ENCODE assay signal across 31 mouse cellular contexts in genomic region chr6:96419704-96420382, GRCm38 (mm10).
DNase-seq lines count a peak whose midpoint lies in the region; ATAC-seq and TF ChIP-seq lines count a peak whose summit lies in the region.
"Had no signal": no experiment of that assay in that cellular context is flagged by ENCODE, and none has a peak within 500 bp of the region (broad histone marks: within the 10 kb centered on the region; RNA-seq: fewer than 3 reads in every experiment).

No protein-coding gene starts in this region.

- H3K4me3 ChIP-seq in forebrain, embryonic 12.5 days (replicated peaks), result no peak overlapping the region
- no peak overlapping the region for H3K4me3 ChIP-seq in forebrain, postnatal 0 days (ENCODE audit: low read depth, low read length)
- no peak overlapping the region for H3K4me3 ChIP-seq in midbrain, embryonic 11.5 days (ENCODE audit: low read depth, low read length)
- H3K4me3 ChIP-seq in midbrain, embryonic 10.5 days, result no peak overlapping the region
- no peak overlapping the region for H3K4me3 ChIP-seq in midbrain, embryonic 16.5 days (ENCODE audit: low read depth, low read length)
- no peak overlapping the region for H3K4me3 ChIP-seq in hindbrain, postnatal 0 days (ENCODE audit: low read length)
- H3K4me3 ChIP-seq: embryonic facial prominence, embryonic 12.5 days; embryonic facial prominence, embryonic 15.5 days; erythroblast, embryonic 14.5 days; gastrocnemius, adult 2 months; heart, embryonic 15.5 days; hindbrain, embryonic 10.5 days; hindbrain, embryonic 13.5 days had no signal

- 33% methylated on average over 5 of the region's 5 CpGs for WGBS in forebrain, embryonic 12.5 days
- 17% methylated on average over 5 of the region's 5 CpGs for WGBS in forebrain, postnatal 0 days
- 79% methylated on average over 5 of the region's 5 CpGs for WGBS in midbrain, embryonic 11.5 days
- 85% methylated on average over 5 of the region's 5 CpGs for WGBS in midbrain, embryonic 10.5 days
- 52% methylated on average over 5 of the region's 5 CpGs for WGBS in midbrain, embryonic 16.5 days
- WGBS in hindbrain, postnatal 0 days, result 47% methylated on average over 5 of the region's 5 CpGs

- H3K27ac ChIP-seq in forebrain, embryonic 12.5 days, result no peak overlapping the region
- H3K27ac ChIP-seq in forebrain, postnatal 0 days (ENCODE audit: low read depth, low read length), result no peak overlapping the region
- no peak overlapping the region for H3K27ac ChIP-seq in midbrain, embryonic 11.5 days (ENCODE audit: low read depth, low read length)
- no peak overlapping the region for H3K27ac ChIP-seq in midbrain, embryonic 10.5 days (replicated peaks)
- no peak overlapping the region; the same call in 1 of the 2 replicates for H3K27ac ChIP-seq in midbrain, embryonic 16.5 days (ENCODE audit: low read length)
- no peak overlapping the region for H3K27ac ChIP-seq in hindbrain, postnatal 0 days
- H3K27ac ChIP-seq: embryonic facial prominence, embryonic 12.5 days; embryonic facial prominence, embryonic 15.5 days; gastrocnemius, adult 2 months; heart, embryonic 15.5 days; hindbrain, embryonic 10.5 days; hindbrain, embryonic 13.5 days had no signal

- TF ChIP-seq CTCF in forebrain, postnatal 0 days (IDR thresholded peaks at IDR 0.05; ENCODE audit: low read depth), result no peak
- TF ChIP-seq CTCF in brain, embryonic 14.5 days (IDR thresholded peaks at IDR 0.05; ENCODE audit: borderline replicate concordance, extremely low read depth, insufficient read depth, insufficient read length), result no peak
- no peak for TF ChIP-seq CTCF in hindbrain, postnatal 0 days (IDR thresholded peaks at IDR 0.05; ENCODE audit: low read depth)

- no peak for TF ChIP-seq POLR2A in brain, embryonic 14.5 days (IDR thresholded peaks at IDR 0.05; ENCODE audit: borderline replicate concordance, extremely low read depth, insufficient read depth, insufficient read length, poor library complexity, severe bottlenecking)

- no peak overlapping the region for H3K9ac ChIP-seq in forebrain, embryonic 12.5 days
- no peak overlapping the region for H3K9ac ChIP-seq in forebrain, postnatal 0 days
- H3K9ac ChIP-seq in midbrain, embryonic 11.5 days (ENCODE audit: low read length), result no peak overlapping the region
- H3K9ac ChIP-seq in midbrain, embryonic 16.5 days (ENCODE audit: low read depth, low read length), result no peak overlapping the region
- no peak overlapping the region for H3K9ac ChIP-seq in hindbrain, postnatal 0 days (replicated peaks; ENCODE audit: low read length)
- H3K9ac ChIP-seq: embryonic facial prominence, embryonic 12.5 days; embryonic facial prominence, embryonic 15.5 days; heart, embryonic 15.5 days; hindbrain, embryonic 13.5 days had no signal

- no peak for DNase-seq in forebrain, postnatal 0 days
- no peak for DNase-seq in midbrain, embryonic 11.5 days (ENCODE audit: low spot score, missing footprints)
- DNase-seq in midbrain, embryonic 10.5 days (ENCODE audit: low spot score), result no peak
- peak; percentile 64 for DNase-seq in brain, embryonic 14.5 days (ENCODE audit: low read depth)
- no peak for DNase-seq in right cerebral cortex, postnatal 14 days
- DNase-seq in hindbrain, postnatal 0 days (ENCODE audit: low spot score), result no peak
- DNase-seq: adrenal gland, postnatal 10 days; B cell, adult 2 months; cerebellum, adult 11 months; cerebellum, adult 2 months; cerebellum, adult 9-11 months; cerebellum, postnatal 25 days; gastrocnemius, adult 2 months; gastrocnemius, postnatal 14 days; heart, adult 11 months; heart, postnatal 36 days had no signal

- peaks cover 10% of the 10 kb centered on the region; the same call in 1 of the 2 replicates for H3K27me3 ChIP-seq in forebrain, embryonic 12.5 days
- H3K27me3 ChIP-seq in forebrain, postnatal 0 days (ENCODE audit: insufficient read depth, low read length), result no peaks in the 10 kb centered on the region
- H3K27me3 ChIP-seq in midbrain, embryonic 11.5 days (ENCODE audit: control insufficient read depth, insufficient read depth, low read length), result no peaks in the 10 kb centered on the region
- no peaks in the 10 kb centered on the region for H3K27me3 ChIP-seq in midbrain, embryonic 10.5 days (ENCODE audit: low read depth, poor library complexity, severe bottlenecking)
- H3K27me3 ChIP-seq in midbrain, embryonic 16.5 days (ENCODE audit: control insufficient read depth, insufficient read depth, low read depth, low read length), result no peaks in the 10 kb centered on the region
- H3K27me3 ChIP-seq in hindbrain, postnatal 0 days (ENCODE audit: insufficient read depth, low read length), result no peaks in the 10 kb centered on the region
- H3K27me3 ChIP-seq: CH12.LX; embryonic facial prominence, embryonic 12.5 days; embryonic facial prominence, embryonic 15.5 days; heart, embryonic 15.5 days; hindbrain, embryonic 13.5 days; Patski had no signal

- no peaks in the 10 kb centered on the region for H3K36me3 ChIP-seq in forebrain, embryonic 12.5 days (replicated peaks)
- no peaks in the 10 kb centered on the region for H3K36me3 ChIP-seq in forebrain, postnatal 0 days (ENCODE audit: insufficient read depth)
- no peaks in the 10 kb centered on the region for H3K36me3 ChIP-seq in midbrain, embryonic 11.5 days (ENCODE audit: control insufficient read depth, insufficient read depth, low read length)
- H3K36me3 ChIP-seq in midbrain, embryonic 10.5 days, result no peaks in the 10 kb centered on the region
- H3K36me3 ChIP-seq in midbrain, embryonic 16.5 days (ENCODE audit: control insufficient read depth, insufficient read depth, low read length), result no peaks in the 10 kb centered on the region
- no peaks in the 10 kb centered on the region for H3K36me3 ChIP-seq in hindbrain, postnatal 0 days (ENCODE audit: insufficient read depth, low read length)
- H3K36me3 ChIP-seq: embryonic facial prominence, embryonic 12.5 days; embryonic facial prominence, embryonic 15.5 days; G1E; heart, embryonic 15.5 days; hindbrain, embryonic 10.5 days; hindbrain, embryonic 13.5 days had no signal

- no peak overlapping the region for H3K4me2 ChIP-seq in forebrain, embryonic 12.5 days
- no peak overlapping the region for H3K4me2 ChIP-seq in forebrain, postnatal 0 days (ENCODE audit: low read depth)
- H3K4me2 ChIP-seq in midbrain, embryonic 11.5 days, result no peak overlapping the region
- no peak overlapping the region for H3K4me2 ChIP-seq in midbrain, embryonic 16.5 days (ENCODE audit: low read length)
- H3K4me2 ChIP-seq in hindbrain, postnatal 0 days (ENCODE audit: low read depth, low read length), result no peak overlapping the region
- H3K4me2 ChIP-seq: embryonic facial prominence, embryonic 12.5 days; embryonic facial prominence, embryonic 15.5 days; heart, embryonic 11.5 days; heart, embryonic 15.5 days; hindbrain, embryonic 13.5 days had no signal

- no peaks in the 10 kb centered on the region for H3K9me3 ChIP-seq in forebrain, embryonic 12.5 days
- no peaks in the 10 kb centered on the region for H3K9me3 ChIP-seq in forebrain, postnatal 0 days (ENCODE audit: low read length)
- no peaks in the 10 kb centered on the region for H3K9me3 ChIP-seq in midbrain, embryonic 11.5 days (ENCODE audit: control insufficient read depth, low read length)
- no peaks in the 10 kb centered on the region for H3K9me3 ChIP-seq in midbrain, embryonic 10.5 days (replicated peaks)
- H3K9me3 ChIP-seq in midbrain, embryonic 16.5 days (replicated peaks; ENCODE audit: control insufficient read depth, low read length, poor library complexity, severe bottlenecking), result no peaks in the 10 kb centered on the region
- H3K9me3 ChIP-seq in hindbrain, postnatal 0 days (ENCODE audit: low read length), result no peaks in the 10 kb centered on the region
- H3K9me3 ChIP-seq: embryonic facial prominence, embryonic 12.5 days; embryonic facial prominence, embryonic 15.5 days; heart, embryonic 15.5 days; hindbrain, embryonic 10.5 days; hindbrain, embryonic 13.5 days had no signal

- peaks cover 9% of the 10 kb centered on the region for H3K4me1 ChIP-seq in forebrain, embryonic 12.5 days
- 0 out of 2 replicates have a peak, but pooled peaks cover 3% of the 10 kb centered on the region for H3K4me1 ChIP-seq in forebrain, postnatal 0 days (ENCODE audit: insufficient read depth)
- H3K4me1 ChIP-seq in midbrain, embryonic 11.5 days (ENCODE audit: control insufficient read depth, insufficient read depth, low read length), result peaks cover 3% of the 10 kb centered on the region; the same call in 1 of the 2 replicates
- H3K4me1 ChIP-seq in midbrain, embryonic 10.5 days, result peaks cover 15% of the 10 kb centered on the region
- peaks cover 7% of the 10 kb centered on the region; the same call in 1 of the 2 replicates for H3K4me1 ChIP-seq in midbrain, embryonic 16.5 days (ENCODE audit: control insufficient read depth, insufficient read depth, low read length)
- H3K4me1 ChIP-seq in hindbrain, postnatal 0 days (ENCODE audit: insufficient read depth, low read length), result no peaks in the 10 kb centered on the region
- H3K4me1 ChIP-seq: embryonic facial prominence, embryonic 12.5 days; embryonic facial prominence, embryonic 15.5 days; heart, embryonic 15.5 days had no signal

- peak; percentile 68 for ATAC-seq in forebrain, embryonic 12.5 days (ENCODE audit: low FRiP score)
- ATAC-seq in forebrain, postnatal 0 days, result no peak
- ATAC-seq in midbrain, embryonic 11.5 days (ENCODE audit: low FRiP score), result peak; percentile 33
- 0 out of 2 replicates have a peak, but pooled peaks have one; percentile 8 for ATAC-seq in midbrain, embryonic 16.5 days
- no peak for ATAC-seq in hindbrain, postnatal 0 days
- ATAC-seq: hindbrain, embryonic 16.5 days; inflammation-experienced regulatory T-cells, adult 6 months; intestine, embryonic 16.5 days; Patski had no signal

Comparison
In these comparisons a context has a peak if more than half of its experiments do, and no peak if none do; other contexts are left out.
1. ATAC-seq: peak in forebrain, embryonic 12.5 days (single experiment), midbrain, embryonic 11.5 days (single experiment) and midbrain, embryonic 16.5 days (single experiment); none in forebrain, postnatal 0 days (single experiment) and hindbrain, postnatal 0 days (single experiment).